13 mouse cellular contexts compared by ENCODE assay signal in genomic region chr7:78491176-78491575, GRCm38 (mm10).
A peak's percentile ranks its signal among the peaks of the same experiment; 100 is the strongest.
DNase-seq lines count a peak whose midpoint lies in the region; ATAC-seq and TF ChIP-seq lines count a peak whose summit lies in the region.
"Had no signal": no experiment of that assay in that cellular context is flagged by ENCODE, and none has a peak within 500 bp of the region (broad histone marks: within the 10 kb centered on the region; RNA-seq: fewer than 3 reads in every experiment).

No protein-coding gene starts in this region.

- no peaks in the 10 kb centered on the region for H3K36me3 ChIP-seq in hindbrain, postnatal 0 days (ENCODE audit: insufficient read depth, low read length)
- H3K36me3 ChIP-seq in hindbrain, embryonic 11.5 days (ENCODE audit: control insufficient read depth, insufficient read depth, low read length) = no peaks in the 10 kb centered on the region
- H3K36me3 ChIP-seq: G1E; heart, embryonic 15.5 days; midbrain, embryonic 10.5 days had no signal

- no peak overlapping the region for H3K27ac ChIP-seq in hindbrain, postnatal 0 days
- no peak overlapping the region for H3K27ac ChIP-seq in hindbrain, embryonic 11.5 days (ENCODE audit: low read depth, low read length)
- H3K27ac ChIP-seq: heart, embryonic 15.5 days; midbrain, embryonic 10.5 days had no signal

- 44% methylated on average over 7 of the region's 7 CpGs for WGBS in hindbrain, postnatal 0 days
- 47% methylated on average over 7 of the region's 7 CpGs for WGBS in hindbrain, embryonic 11.5 days

- no peak overlapping the region for H3K9ac ChIP-seq in hindbrain, postnatal 0 days (replicated peaks; ENCODE audit: low read length)
- no peak overlapping the region for H3K9ac ChIP-seq in hindbrain, embryonic 11.5 days (ENCODE audit: low read depth, low read length)
- H3K9ac ChIP-seq: heart, embryonic 15.5 days had no signal

- ATAC-seq in hindbrain, postnatal 0 days = peak; percentile 73
- no peak; the same call in 1 of the 2 replicates for ATAC-seq in hindbrain, embryonic 11.5 days (ENCODE audit: low FRiP score)

- no peaks in the 10 kb centered on the region for H3K4me1 ChIP-seq in hindbrain, postnatal 0 days (ENCODE audit: insufficient read depth, low read length)
- no peaks in the 10 kb centered on the region for H3K4me1 ChIP-seq in hindbrain, embryonic 11.5 days (replicated peaks; ENCODE audit: control insufficient read depth, insufficient read depth, low read length)
- H3K4me1 ChIP-seq: heart, embryonic 15.5 days had no signal

- no peak overlapping the region for H3K4me2 ChIP-seq in hindbrain, postnatal 0 days (ENCODE audit: low read depth, low read length)
- no peak overlapping the region for H3K4me2 ChIP-seq in hindbrain, embryonic 11.5 days (replicated peaks; ENCODE audit: low read depth, low read length)
- H3K4me2 ChIP-seq: heart, embryonic 15.5 days had no signal

- TF ChIP-seq CTCF in hindbrain, postnatal 0 days (IDR thresholded peaks at IDR 0.05; ENCODE audit: low read depth) = no peak

- no peak overlapping the region for H3K4me3 ChIP-seq in hindbrain, postnatal 0 days (ENCODE audit: low read length)
- H3K4me3 ChIP-seq in hindbrain, embryonic 11.5 days (ENCODE audit: low read depth, low read length) = no peak overlapping the region
- H3K4me3 ChIP-seq: erythroblast, embryonic 14.5 days; heart, embryonic 15.5 days; midbrain, embryonic 10.5 days had no signal

- H3K9me3 ChIP-seq in hindbrain, postnatal 0 days (ENCODE audit: low read length) = no peaks in the 10 kb centered on the region
- no peaks in the 10 kb centered on the region for H3K9me3 ChIP-seq in hindbrain, embryonic 11.5 days (ENCODE audit: control insufficient read depth, low read length)
- H3K9me3 ChIP-seq: heart, embryonic 15.5 days; midbrain, embryonic 10.5 days had no signal

- DNase-seq in cerebellum, adult 11-12 months = peak; percentile 48
- no peak for DNase-seq in cerebellum, adult 9-11 months
- DNase-seq in hindbrain, postnatal 0 days (ENCODE audit: low spot score) = no peak
- no peak for DNase-seq in hindbrain, embryonic 11.5 days (ENCODE audit: low spot score)
- peak; percentile 55 for DNase-seq in adrenal gland, postnatal 25 days
- DNase-seq in kidney, postnatal 10 days = peak; percentile 13
- DNase-seq in B cell, adult 2 months = no peak
- DNase-seq in layer of hippocampus, adult 9-10 months (ENCODE audit: low spot score) = no peak
- DNase-seq: gastrocnemius, postnatal 14 days had no signal

- no peaks in the 10 kb centered on the region for H3K27me3 ChIP-seq in hindbrain, postnatal 0 days (ENCODE audit: insufficient read depth, low read length)
- H3K27me3 ChIP-seq in hindbrain, embryonic 11.5 days (ENCODE audit: control insufficient read depth, insufficient read depth, low read length) = no peaks in the 10 kb centered on the region
- H3K27me3 ChIP-seq: heart, embryonic 15.5 days had no signal

Comparison
In these comparisons a context has a peak if more than half of its experiments do, and no peak if none do; other contexts are left out.
1. DNase-seq: peak in cerebellum, adult 11-12 months (single experiment), adrenal gland, postnatal 25 days (single experiment) and kidney, postnatal 10 days (single experiment); none in cerebellum, adult 9-11 months (single experiment), hindbrain, postnatal 0 days (single experiment), hindbrain, embryonic 11.5 days (single experiment), B cell, adult 2 months (0 of 2) and layer of hippocampus, adult 9-10 months (single experiment).